Mouse (Mus musculus) retina, postnatal 7 days (tissue): ENCODE results near the gene Jsrp1.

Experiments used
- DNase-seq: peaks from one replicate; pipeline ENCODE4 v3.0.0-alpha.2; 2012; ENCODE audit warnings: low read depth, low spot score

Jsrp1 gene

GRCm38 (mm10) chr10:80810084-80810483 is 3.2 kb downstream of the Jsrp1 start:
- DNase-seq, result no peak

GRCm38 (mm10) chr10:80808985-80809632 is 4.2 kb downstream of the Jsrp1 start:
- DNase-seq, result no peak

DNA sequence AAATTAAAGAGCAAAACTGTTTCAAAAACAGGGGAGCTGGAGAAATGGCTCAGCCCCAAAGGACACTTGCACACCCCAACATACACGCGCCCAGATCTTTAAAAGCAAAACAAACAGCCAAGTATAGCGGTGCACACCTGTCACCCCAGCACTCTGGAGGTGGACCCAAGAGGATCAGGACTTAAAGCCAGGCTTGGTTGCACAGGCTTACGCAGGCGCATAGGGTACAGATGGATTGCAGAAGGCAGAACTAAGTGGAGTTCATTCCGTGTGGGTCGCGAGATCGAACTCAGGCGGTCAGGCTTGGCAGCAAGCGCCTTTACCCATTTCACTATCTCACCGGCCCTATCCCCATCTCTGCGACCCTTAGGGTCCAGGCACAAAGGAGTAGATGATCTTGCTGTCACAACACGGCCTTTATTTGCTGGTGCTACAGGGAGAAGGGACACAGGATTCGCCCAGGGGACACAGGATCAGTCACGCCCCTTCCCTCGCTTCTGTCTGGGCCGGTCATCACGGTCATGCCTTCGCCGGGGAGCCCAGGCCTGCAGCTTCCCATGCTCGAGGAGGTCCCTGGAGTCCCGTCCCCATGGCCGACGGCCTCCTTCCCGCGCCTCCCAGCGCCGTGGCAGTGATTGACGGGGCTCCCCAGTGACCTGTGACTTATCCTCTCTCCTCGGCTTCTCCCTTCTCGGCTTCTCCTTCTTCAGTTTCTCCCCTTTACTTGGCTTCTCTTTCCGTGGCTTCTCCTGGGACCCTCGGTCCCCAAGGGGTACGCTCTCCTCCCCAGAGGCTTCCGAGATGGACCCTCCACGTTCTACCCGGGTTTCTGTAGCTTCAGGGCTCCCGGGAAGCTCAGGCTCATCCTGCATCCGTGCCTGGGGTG is 5.0 kb downstream of the Jsrp1 start:
- no peak for DNase-seq

- DNase-seq, result peak; percentile 73
Measured at GRCm38 (mm10) chr10:80807057-80807627, 6.2 kb downstream of the Jsrp1 start.

DNA sequence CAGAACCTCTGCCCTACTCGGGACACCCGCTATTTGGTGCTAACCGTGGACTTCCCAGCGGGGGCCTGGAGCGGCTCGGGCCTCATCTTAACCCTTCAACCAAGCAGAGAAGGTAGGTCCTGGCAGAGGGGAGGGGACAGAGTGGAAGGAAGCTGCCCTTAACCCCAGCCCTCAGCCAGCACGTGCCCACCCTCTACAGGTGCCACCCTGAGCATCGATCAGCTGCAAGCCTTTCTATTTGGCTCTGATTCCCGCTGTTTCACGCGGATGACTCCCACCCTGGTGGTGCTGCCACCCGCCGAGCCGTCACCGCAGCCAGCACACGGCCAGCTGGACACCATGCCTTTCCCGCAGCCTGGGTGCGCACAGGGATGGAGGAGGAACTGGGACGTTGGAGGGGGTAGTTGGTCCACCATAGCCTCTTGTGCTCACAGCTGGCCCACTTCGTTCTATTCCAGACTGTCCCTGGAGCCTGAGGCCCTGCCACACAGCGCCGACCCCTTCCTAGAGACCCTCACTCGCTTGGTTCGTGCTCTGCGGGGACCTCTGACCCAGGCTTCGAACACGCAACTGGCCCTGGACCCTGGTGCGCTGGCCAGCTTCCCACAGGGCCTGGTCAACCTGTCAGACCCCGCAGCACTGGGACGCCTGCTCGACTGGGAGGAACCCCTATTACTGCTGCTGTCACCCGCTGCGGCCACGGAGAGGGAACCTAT is 6.8 kb downstream of the Jsrp1 start:
- no peak for DNase-seq

GRCm38 (mm10) chr10:80805925-80806324 is 7.4 kb downstream of the Jsrp1 start:
- no peak for DNase-seq

GRCm38 (mm10) chr10:80805322-80805721 is 8.0 kb downstream of the Jsrp1 start:
- no peak for DNase-seq

DNA sequence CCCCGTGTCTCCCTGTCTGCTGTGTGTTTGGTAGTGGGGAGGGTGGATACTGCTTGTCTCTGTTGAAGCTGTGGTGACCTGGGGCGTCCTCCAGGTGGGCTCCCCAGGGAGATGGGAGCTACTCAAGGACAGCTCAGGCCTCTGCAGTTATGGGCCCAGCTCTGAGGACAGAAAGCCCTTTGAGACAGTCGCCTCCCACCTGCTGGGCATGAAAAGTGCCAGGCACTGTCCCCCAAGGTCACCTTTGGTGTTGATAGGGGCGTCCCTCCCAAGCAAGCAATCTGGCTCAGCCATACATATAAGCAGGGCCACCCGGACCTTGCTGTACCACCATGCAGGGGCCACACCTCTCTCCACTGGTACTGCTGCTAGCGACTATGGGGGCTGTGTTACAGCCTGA is 8.4 kb downstream of the Jsrp1 start, which contains the start of gene Amh:
Gene Amh (plus strand): TSS at position 328 of the 400 bp plus-strand sequence.
- no peak for DNase-seq

- no peak for DNase-seq
Measured at GRCm38 (mm10) chr10:80804340-80804739, 9.0 kb downstream of the Jsrp1 start.

GRCm38 (mm10) chr10:80802996-80803395 is 10.3 kb downstream of the Jsrp1 start:
- no peak for DNase-seq

- DNase-seq, result no peak
Measured at GRCm38 (mm10) chr10:80802204-80802912, 10.9 kb downstream of the Jsrp1 start.

DNA sequence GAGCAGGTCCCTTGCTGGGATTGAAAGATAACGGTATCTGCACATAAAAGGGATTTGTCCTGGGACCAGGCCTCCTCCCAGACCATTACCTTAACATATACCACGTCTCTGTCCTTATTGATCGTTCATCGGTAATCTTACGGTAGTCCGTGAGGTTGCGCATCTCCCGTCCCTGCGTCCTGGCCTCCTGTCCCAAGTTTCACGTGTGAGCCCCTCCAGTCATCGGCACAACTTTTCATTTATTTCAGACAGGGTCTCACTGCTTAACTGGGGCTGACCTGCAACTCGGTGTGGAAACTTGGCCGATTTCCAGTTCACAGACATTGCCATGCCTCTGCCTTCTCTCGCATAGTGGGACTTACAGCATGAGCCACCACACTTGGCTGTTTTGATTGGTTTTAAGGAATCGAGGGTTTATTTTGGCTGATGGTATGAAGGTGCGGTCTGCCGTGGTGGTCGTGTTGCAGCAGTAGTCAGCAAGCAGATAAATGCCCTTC is 14.2 kb downstream of the Jsrp1 start:
- DNase-seq, result no peak

DNA sequence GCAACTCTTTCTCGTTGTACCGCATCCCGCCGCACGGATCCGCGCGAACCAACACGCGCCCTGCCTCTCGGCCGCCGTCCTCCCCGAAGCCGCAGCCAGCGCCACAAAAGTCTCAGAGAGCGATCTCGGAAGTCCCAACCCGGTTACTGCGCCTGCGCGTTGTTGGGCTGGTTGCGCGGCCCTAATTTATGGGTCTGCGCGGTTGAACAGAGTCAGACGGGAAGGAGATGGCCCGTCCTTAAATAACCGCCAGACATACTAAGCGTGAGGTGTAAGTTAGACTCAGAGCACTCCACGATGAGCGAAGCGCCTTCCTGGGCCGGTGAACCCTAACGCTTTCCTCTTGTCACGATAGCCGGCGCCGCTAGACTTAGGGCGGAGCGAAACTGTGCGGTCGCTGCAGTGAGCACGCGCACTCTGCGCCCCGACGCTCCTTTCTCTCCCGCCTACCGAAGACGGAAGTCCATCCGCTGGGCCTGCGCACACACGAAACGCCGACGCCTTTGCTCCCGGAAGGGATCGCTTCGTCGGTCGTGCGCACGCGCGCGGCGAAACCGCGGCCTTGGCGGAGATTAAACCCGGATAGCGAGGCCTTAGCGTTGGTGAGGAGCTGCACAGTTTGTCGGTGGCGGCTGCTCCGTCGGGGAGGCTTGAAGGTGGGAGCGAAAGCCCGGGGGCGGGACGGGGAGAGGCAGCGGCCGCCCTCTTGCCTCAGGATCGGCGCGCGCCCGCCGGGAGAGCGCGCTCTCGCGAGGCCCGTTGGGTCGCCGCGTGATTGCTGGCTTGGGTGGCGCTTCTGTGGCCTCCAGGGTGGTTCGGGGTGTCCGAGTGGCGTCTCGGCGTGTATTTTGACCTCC is 14.9 kb downstream of the Jsrp1 start, which contains the start of the genes Sf3a2 and Plekhj1:
Gene Sf3a2 (plus strand): TSS at position 49 of the 857 bp plus-strand sequence.
Gene Plekhj1 (minus strand): TSS at position 477 of the 857 bp plus-strand sequence.
- DNase-seq, result peak; percentile 95

- peak; percentile 53 for DNase-seq
Measured at GRCm38 (mm10) chr10:80797186-80798149, 15.8 kb downstream of the Jsrp1 start.

DNA sequence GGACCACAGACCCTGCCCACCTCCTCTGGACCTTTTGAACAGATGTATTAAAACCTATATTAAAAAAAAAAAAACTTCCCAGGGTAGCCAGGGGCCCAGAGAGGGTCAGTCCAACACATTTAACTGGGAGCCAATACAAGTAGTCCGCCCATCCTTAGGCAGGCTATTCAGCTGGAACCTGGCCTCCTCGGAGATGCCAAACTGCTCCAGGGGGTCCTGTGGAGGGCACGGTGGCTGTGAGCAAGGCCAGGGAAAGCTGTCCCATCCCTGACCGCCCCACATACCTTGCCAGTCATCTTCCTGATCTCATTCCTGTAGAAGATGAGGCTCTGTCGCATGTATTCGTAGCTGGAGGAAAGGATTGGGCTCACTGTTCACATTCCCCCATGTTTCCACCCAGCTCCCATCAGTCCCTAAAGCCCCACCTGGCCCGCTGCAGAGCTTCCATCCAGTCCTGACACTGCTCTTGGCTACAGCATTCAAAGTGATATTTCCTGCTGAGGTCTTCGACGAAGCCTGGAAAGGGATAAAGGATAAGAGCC is 16.9 kb downstream of the Jsrp1 start:
- no peak for DNase-seq

DNA sequence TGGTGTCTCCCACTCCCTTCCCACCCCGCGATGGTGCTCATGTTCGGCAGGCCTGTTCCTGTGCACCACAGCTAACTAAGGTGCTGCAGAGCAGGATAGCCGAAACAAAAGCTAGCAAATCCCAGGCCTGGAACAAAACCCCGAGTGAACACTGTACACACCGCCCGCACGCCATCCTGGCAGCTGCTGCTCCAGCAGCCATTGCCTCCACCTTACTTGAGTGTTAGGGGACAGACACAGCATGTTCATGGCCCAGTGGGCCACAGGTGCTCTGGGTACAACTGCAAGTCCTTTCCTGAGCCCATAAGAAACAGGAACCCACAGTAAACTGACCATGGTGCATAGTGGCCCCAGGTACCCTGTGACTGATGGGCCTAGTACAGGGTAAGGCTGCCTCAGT is 18.5 kb downstream of the Jsrp1 start:
- DNase-seq, result no peak

GRCm38 (mm10) chr10:80793803-80794202 is 19.5 kb downstream of the Jsrp1 start:
- no peak for DNase-seq

- DNase-seq, result no peak
Measured at GRCm38 (mm10) chr10:80793033-80793784, 20.1 kb downstream of the Jsrp1 start.
